Mouse (Mus musculus) lung, adult 2 months (tissue): Measurements from ENCODE around the gene Inpp5e. TPM values are rescaled to one million over a fixed set of nuclear protein-coding genes. Genes with fewer than 3 reads are reported as not detected.

Source experiments
- DNase-seq: peaks from one replicate; pipeline ENCODE4 v3.0.0; 2022
- H3K4me1 ChIP-seq: fragments of 200-500 bp; 2 replicates; pipeline ENCODE4 v1.6.1; 2011; ENCODE audit warnings: low read length; ENCODE audit not compliant: control insufficient read depth, insufficient read depth
- H3K4me3 ChIP-seq: fragments of 200-500 bp; replicated peaks from 2 replicates; pipeline ENCODE3; 2011; ENCODE audit warnings: low read depth, mild to moderate bottlenecking, control low read depth, low read length; ENCODE audit errors: extremely low read depth
- CTCF ChIP-seq: fragments of 200-500 bp; IDR thresholded peaks from 2 replicates; pipeline ENCODE4 v1.5.1; 2011; ENCODE audit warnings: mild to moderate bottlenecking, low read length, control low read depth; ENCODE audit not compliant: insufficient read depth
- POLR2A ChIP-seq: fragments of 200-500 bp; IDR thresholded peaks from 2 replicates; pipeline ENCODE4 v1.6.1; 2011; ENCODE audit warnings: low read depth, mild to moderate bottlenecking, control low read depth, low read length, borderline replicate concordance; ENCODE audit errors: extremely low read depth
- WGBS: fragments of 180-500 bp; shearing (Covaris S2); methylation state at CpG from one replicate; pipeline ENCODE4 v1.1.7; 2018; 5-methylcytosine and 5-hydroxymethylcytosine counted together
- polyA plus RNA-seq: library from polyadenylated mRNA; depleted of rRNA; stranded (reverse); fragments of >200 nt; gene quantifications from 2 replicates; pipeline ENCODE4 v1.2.3, GENCODE M21; 2012

Inpp5e gene
- polyA plus RNA-seq, 1 experiment: 26.4 TPM

DNA sequence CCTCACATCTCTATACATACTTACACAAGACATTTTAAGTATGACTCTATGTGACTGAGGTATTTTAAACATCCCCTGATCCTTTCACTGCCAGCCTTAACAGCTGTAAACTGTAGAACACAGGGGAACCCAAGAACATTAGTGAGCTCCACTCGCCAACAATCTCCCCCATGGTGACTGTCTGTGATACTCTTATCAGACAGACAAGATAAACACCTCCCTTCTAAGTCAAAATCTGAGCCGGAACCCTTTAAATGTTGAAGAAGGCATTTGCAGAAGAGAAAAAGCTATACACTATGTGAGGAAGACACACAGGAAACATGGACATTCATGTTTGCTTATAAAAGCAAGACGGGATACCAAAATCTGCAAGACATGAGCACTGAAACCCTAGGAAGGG lies 34.9 kb upstream of the Inpp5e start:
- peaks cover 17% of the 10 kb centered on the region for H3K4me1 ChIP-seq
- DNase-seq: no peak
- H3K4me3 ChIP-seq: peak overlapping the region; percentile 32
- 11% methylated on average over 3 of the region's 3 CpGs for WGBS
- TF ChIP-seq POLR2A: no peak
- no peak for TF ChIP-seq CTCF

DNA sequence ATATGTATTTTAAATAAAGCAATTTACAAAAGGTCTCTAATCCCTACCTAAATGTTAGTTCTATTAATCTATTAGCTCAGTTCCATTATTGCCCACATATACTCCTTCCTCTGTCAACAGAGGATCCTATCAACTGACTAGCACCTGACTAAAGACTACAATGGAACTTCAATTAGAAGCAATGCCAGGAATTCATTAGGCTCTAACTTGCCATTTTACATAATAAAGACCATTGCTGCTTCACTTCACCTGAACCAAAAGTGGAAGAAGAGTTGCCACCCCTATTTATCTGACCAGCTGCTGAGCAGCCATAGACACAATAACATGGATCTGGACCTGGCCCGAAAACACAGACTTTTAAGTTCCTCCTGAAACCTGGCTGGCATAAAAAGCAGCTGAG lies 33.8 kb upstream of the Inpp5e start:
- Histone ChIP-seq H3K4me1 (peaks cover 17% of the 10 kb centered on the region), H3K4me3 (no peak overlapping the region)
- TF ChIP-seq CTCF (no peak), POLR2A (no peak)
- no peak for DNase-seq
- WGBS: 90% methylated on average over 1 of the region's 1 CpGs

DNA sequence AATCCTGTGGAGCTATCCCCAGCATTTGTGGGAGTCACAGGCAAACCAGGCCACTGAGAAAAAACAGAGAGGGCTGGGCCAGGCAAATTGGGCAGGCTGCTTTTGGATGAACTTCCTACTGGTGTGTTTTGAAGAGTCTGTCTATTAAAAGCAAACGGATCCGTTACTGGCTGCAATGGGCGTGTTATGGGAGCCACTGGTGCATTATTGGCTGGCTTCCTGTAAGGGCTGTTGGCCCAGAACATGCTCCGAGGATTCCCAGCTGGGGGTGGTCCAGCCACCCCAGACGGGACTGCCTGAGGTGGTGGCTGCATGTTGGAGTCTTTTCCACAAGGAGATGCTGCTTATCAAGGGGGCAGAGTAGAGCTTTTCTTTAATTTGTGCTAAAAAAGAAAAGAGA lies 32.7 kb upstream of the Inpp5e start:
- 47% methylated on average over 5 of the region's 5 CpGs for WGBS
- DNase-seq: no peak

DNA sequence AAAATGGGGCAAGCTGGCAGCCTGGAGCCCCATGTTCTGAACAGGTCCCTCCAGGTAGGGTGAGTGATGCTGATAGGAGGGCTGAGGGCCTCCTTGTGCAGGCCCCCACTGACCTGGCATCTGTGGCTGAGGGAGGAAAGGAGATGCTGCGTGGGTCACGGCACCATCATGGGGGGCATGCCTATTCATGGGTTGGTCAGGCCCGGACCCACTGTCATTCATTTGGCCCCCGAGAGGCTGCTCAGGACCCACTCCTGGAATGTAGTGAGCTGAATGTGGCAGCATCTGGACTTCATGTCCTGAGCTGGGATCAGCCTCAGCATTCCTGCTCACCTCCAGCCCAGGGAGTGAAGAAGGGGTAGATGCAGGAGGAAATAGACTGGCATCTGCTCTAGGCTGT lies 32.3 kb upstream of the Inpp5e start:
- H3K4me1 ChIP-seq: peaks cover 5% of the 10 kb centered on the region
- TF ChIP-seq CTCF (no peak), POLR2A (no peak)
- 91% methylated on average over 4 of the region's 4 CpGs for WGBS
- no peak overlapping the region for H3K4me3 ChIP-seq
- DNase-seq: no peak

More for the DNA sequence above, 32.7 kb upstream of the Inpp5e start:
- Histone ChIP-seq H3K4me3 (no peak overlapping the region), H3K4me1 (peaks cover 9% of the 10 kb centered on the region)
- TF ChIP-seq CTCF (no peak), POLR2A (no peak)

DNA sequence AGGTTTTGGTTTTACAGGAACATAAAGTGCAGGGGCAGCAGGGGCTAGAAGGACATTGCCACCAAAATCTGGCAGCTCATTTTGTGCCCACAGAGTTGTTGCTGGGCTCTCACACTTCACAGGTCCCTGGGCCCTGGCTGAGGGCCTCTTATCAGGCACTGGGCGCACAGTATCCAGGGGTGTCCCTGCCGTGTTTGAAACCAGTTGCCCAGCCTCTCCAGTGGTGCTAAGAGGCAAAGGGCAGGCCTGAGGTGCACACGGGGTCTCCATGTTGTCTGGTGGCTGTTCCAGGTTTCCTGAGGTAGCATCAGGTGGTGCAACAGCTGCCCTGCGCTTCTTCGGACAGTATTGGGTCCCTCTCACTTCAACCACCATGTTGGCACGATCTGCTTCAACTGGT lies 30.7 kb upstream of the Inpp5e start:
- 86% methylated on average over 6 of the region's 6 CpGs for WGBS
- Histone ChIP-seq H3K4me1 (peaks cover 3% of the 10 kb centered on the region; the same call in 1 of the 2 replicates), H3K4me3 (no peak overlapping the region)
- TF ChIP-seq CTCF: no peak
- TF ChIP-seq POLR2A: no peak
- no peak for DNase-seq

DNA sequence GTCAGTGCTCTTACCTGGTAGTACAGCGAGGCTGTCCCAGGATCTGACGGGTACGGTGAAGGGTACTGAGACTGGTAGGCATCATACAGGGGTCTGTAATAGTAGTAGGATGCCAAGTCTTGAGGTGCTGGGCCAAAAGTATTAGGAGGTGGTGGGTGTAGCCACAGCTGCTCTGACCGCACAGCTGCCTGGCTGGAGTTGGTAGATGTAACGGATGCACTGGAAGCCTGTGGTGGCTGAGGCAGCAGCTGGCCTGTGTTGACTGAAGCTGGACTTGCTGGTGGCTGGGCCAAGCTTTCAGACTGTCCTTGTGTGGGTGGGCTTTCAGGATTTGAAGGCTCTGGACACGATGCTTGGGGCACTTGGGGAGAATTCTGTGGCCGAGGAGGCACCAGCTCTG lies 29.4 kb upstream of the Inpp5e start:
- Histone ChIP-seq H3K4me1 (no peaks in the 10 kb centered on the region), H3K4me3 (no peak overlapping the region)
- TF ChIP-seq CTCF (no peak), POLR2A (no peak)
- WGBS: 77% methylated on average over 7 of the region's 7 CpGs
- no peak for DNase-seq

DNA sequence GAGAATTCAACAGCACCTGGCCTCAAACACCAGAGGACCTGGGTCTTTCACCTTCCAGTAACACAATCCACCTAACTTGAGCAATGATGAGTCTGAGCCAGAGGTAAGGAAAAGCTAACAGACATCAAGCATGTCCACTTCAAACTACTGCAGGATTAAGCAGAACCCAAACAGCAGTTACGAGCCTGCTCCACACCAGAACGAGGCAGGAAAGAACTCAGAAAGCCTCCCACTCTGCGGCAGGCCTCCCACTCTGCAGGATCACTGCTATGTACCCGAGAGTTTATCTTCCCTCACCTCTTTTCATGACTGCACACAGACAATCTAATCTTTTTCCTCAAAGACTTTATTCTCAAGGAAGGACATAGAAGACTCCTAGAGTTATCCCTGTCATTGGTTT lies 28.2 kb upstream of the Inpp5e start:
- WGBS: 57% methylated on average over 4 of the region's 4 CpGs
- TF ChIP-seq CTCF (no peak), POLR2A (no peak)
- Histone ChIP-seq H3K4me3 (no peak overlapping the region), H3K4me1 (no peaks in the 10 kb centered on the region)
- DNase-seq: no peak

DNA sequence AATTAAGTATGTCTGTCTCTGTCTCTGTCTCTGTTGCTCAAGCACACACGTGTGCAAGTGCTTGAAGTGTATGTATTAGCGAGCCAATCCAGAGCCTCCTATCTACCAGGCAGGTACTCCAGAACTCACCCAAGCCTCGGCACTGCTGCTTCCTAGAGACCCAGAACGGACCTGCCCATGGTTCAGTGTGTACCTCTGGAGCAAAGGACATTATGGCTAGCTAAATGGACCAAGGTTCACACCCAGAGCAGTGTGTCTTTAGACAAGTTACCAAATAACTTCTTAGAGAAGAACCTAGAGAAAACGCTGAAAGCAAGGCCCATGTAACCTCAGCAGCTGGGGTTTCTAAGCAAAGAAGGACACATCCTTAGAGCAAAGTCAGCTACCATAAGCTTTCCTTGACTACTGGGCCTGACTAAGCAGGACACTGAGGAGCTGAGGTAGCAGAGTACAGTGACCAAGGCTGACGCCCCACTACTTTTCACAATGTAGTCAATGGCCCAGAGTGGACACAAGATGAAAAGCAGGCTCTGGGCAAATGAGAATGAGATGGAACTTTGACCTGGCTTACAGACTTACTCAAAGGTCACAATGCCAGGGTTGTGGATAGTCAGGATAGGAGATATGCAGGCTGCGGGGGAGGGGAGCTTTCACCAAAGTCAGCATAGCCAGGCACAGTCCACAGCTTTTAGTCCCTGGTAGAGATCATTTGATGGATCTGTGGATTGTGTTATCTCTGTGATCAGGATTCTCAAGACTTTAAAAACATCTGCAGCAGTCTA lies 26.0 kb upstream of the Inpp5e start:
- Histone ChIP-seq H3K4me1 (no peaks in the 10 kb centered on the region), H3K4me3 (no peak overlapping the region)
- no peak for TF ChIP-seq CTCF
- TF ChIP-seq POLR2A: no peak
- DNase-seq: no peak
- 86% methylated on average over 7 of the region's 7 CpGs for WGBS

DNA sequence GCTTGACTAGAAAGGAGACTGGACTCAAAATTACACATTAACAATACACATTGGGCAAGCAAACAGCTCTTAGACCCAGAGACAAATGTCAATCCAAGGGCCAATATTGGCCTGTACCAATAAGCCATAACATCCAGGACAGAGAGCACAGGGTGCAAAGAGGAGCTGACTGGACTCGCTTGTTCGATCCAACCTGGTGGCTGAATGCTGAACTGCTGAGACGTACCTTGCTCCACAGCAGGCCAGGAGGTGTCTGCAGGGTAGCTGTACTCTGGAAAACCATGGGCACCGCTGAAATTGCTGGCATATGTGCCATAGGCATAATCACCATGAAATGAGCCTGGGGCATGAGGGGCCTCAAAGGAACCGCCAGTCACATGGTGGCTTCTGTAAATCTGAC lies 20.8 kb upstream of the Inpp5e start:
- WGBS: 94% methylated on average over 5 of the region's 5 CpGs
- H3K4me1 ChIP-seq: no peaks in the 10 kb centered on the region
- TF ChIP-seq CTCF (no peak), POLR2A (no peak)
- DNase-seq: no peak
- H3K4me3 ChIP-seq: no peak overlapping the region

DNA sequence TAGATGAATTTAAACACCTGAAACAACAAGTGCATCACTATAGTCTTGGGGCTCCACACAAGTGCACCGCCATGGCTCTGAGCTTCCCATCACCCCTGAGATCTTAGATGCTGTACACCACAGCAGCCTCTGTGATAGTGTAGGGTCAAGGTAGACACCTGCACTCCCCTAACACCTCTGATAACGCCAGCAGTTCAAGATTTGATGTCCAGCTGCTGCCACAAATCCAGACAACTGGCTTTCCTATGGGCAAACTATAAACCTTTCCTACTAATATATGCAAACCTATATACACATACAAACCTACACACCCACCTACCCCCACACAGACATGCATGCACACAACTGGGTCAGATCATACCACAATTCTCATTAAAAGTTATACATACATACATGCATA lies 15.5 kb upstream of the Inpp5e start:
- Histone ChIP-seq H3K4me1 (no peaks in the 10 kb centered on the region), H3K4me3 (no peak overlapping the region)
- DNase-seq: no peak
- no peak for TF ChIP-seq CTCF
- TF ChIP-seq POLR2A: no peak
- 88% methylated on average over 2 of the region's 2 CpGs for WGBS
